Mouse (Mus musculus) heart, embryonic 16.5 days (tissue): ENCODE data around the gene Nudt16l1. TPM values are rescaled to one million over a fixed set of nuclear protein-coding genes. Genes with fewer than 3 reads are reported as not detected.

ENCODE experiments used
- ATAC-seq: fragments of 200-750 bp; cut with Nextera tagmentation; replicated peaks from 2 replicates; pipeline ENCODE4 v1.8.0; 2017; ENCODE audit warnings: moderate number of reproducible peaks; ENCODE audit not compliant: insufficient read depth, low FRiP score; ENCODE audit errors: extremely low read depth
- H3K27ac ChIP-seq: fragments of 300-500 bp; sonication (generic); 2 replicates; pipeline ENCODE4 v1.5.1; 2014; ENCODE audit warnings: mild to moderate bottlenecking, low read length, control low read depth, moderate library complexity
- H3K27me3 ChIP-seq: fragments of 300-500 bp; sonication (generic); 2 replicates; pipeline ENCODE4 v1.6.1; 2014; ENCODE audit warnings: low read length, mixed read lengths; ENCODE audit not compliant: control insufficient read depth, insufficient read depth
- H3K36me3 ChIP-seq: fragments of 300-500 bp; sonication (generic); 2 replicates; pipeline ENCODE4 v1.6.1; 2014; ENCODE audit not compliant: control insufficient read depth, insufficient read depth
- H3K4me1 ChIP-seq: fragments of 300-500 bp; sonication (generic); 2 replicates; pipeline ENCODE4 v1.6.1; 2014; ENCODE audit warnings: low read length, mixed read lengths; ENCODE audit not compliant: control insufficient read depth, insufficient read depth
- H3K4me2 ChIP-seq: fragments of 300-500 bp; sonication (generic); 2 replicates; pipeline ENCODE4 v1.6.1; 2014; ENCODE audit warnings: low read depth, mild to moderate bottlenecking, control low read depth, low read length
- H3K4me3 ChIP-seq: fragments of 300-500 bp; sonication (generic); 2 replicates; pipeline ENCODE4 v1.5.1; 2014; ENCODE audit warnings: mild to moderate bottlenecking, control low read depth, low read length
- H3K9ac ChIP-seq: fragments of 300-500 bp; sonication (generic); 2 replicates; pipeline ENCODE4 v1.6.1; 2014; ENCODE audit warnings: low read length, control low read depth
- H3K9me3 ChIP-seq: fragments of 300-500 bp; sonication (generic); replicated peaks from 2 replicates; pipeline ENCODE4 v1.6.1; 2016; ENCODE audit warnings: low read length; ENCODE audit not compliant: control insufficient read depth
- WGBS: fragments of 180-500 bp; shearing (Covaris S2); extraction: QIAGEN DNeasy Blood & Tissue Kit; methylation state at CpG from one replicate; pipeline ENCODE4 v1.1.7; 2014; 5-methylcytosine and 5-hydroxymethylcytosine counted together
- polyA plus RNA-seq: library from polyadenylated mRNA; unstranded; fragments of >200 nt; fragmentation: Nextera tagmentation; extraction: Ambion mirVana; gene quantifications from 2 replicates; pipeline ENCODE4 v1.2.1, GENCODE M21; 2015

Gene Nudt16l1
- polyA plus RNA-seq = 119 and 125 TPM in 2 replicates

DNA sequence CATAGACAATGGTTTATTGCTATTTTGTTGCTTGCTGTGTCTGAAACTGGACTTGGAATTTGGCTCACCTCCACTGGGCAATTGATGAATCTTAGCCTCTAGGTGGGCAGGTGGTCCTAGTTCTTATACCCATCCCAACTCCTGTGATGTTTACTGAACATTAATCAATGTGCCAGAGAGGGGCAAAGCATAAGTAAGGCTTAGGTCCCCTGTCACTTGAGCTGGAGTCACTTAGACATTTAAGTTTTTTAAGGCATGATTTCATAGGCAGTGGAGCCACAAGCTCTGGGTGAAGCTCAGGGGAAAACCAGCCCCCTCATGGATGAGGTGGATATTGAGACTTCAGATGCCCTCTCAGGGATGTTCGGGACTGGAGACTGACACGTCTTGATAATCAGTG, at the start of gene Nudt16l1:
Nudt16l1 (plus strand) TSS at position 301 of the 400 bp plus-strand sequence.
- 3% methylated on average over 2 of the region's 2 CpGs for WGBS
- H3K36me3 ChIP-seq = peaks cover 44% of the 10 kb centered on the region

DNA sequence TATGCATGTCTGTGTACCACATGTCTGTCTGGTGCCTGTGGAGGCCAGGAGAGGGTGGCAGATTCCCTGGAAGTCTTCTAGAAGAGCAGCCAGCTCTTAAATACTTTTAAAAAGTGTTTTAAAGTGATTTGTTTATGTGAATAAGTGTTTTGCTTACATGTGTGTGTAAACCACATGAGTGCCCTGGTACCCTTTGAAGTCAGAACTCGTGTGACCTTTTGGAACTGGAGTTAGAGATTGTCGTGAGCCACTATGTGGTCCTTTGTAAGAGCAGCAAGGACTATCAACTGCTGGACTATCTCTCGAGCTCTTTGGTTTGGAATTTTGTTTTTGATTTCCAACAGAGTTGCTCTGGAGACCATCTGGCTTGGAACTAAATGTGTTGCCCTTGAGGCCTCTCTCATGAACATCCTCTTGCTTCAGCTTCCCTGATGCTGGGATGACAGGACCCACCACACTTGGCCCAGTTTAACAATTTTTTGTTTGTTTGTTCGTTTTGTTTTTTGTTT, 48.3 kb upstream of the Nudt16l1 start:
- no peak overlapping the region for H3K9ac ChIP-seq
- H3K4me3 ChIP-seq = no peak overlapping the region
- no peaks in the 10 kb centered on the region for H3K9me3 ChIP-seq
- no peaks in the 10 kb centered on the region for H3K36me3 ChIP-seq
- peak overlapping the region; percentile 78 for H3K27ac ChIP-seq
- peaks cover 49% of the 10 kb centered on the region for H3K4me1 ChIP-seq
- H3K4me2 ChIP-seq = peak overlapping the region; percentile 26
- 22% methylated on average over 4 of the region's 4 CpGs for WGBS
- ATAC-seq = no peak
- no peaks in the 10 kb centered on the region for H3K27me3 ChIP-seq

More for the DNA sequence above, at the start of gene Nudt16l1:
- H3K27me3 ChIP-seq = no peaks in the 10 kb centered on the region
- no peak for ATAC-seq
- peak within 1 kb of the TSS; percentile 83 for H3K27ac ChIP-seq
- peak within 1 kb of the TSS; percentile 83 for H3K4me3 ChIP-seq
- H3K9ac ChIP-seq = peak within 1 kb of the TSS; percentile 93
- peaks cover 13% of the 10 kb centered on the region for H3K4me1 ChIP-seq
- H3K4me2 ChIP-seq = peak within 1 kb of the TSS; percentile 90
- no peaks in the 10 kb centered on the region for H3K9me3 ChIP-seq

DNA sequence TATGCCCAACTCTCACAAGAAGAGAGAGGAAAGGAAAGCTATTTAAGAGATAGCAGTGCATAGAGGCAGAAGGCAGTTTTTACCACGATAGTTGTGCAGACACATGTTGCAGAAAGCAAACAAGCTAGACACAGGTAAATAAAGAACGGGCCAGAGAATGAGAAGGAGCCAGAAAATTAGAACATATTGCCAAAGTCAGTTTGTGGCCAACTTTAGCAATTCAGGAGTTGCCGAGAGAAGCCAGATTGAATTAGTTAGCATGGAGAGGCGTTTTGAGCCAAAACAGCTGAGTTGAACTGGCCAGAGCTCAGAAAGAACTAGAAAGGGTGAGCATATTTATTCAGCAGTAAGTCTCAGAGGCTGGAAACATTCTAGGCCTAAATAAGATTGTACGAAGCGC, 46.4 kb upstream of the Nudt16l1 start:
- Histone ChIP-seq H3K9ac (no peak overlapping the region), H3K36me3 (no peaks in the 10 kb centered on the region), H3K4me1 (peaks cover 63% of the 10 kb centered on the region), H3K27ac (no peak overlapping the region), H3K9me3 (no peaks in the 10 kb centered on the region), H3K27me3 (no peaks in the 10 kb centered on the region), H3K4me2 (no peak overlapping the region), H3K4me3 (no peak overlapping the region)
- no peak for ATAC-seq
- 77% methylated on average over 6 of the region's 6 CpGs for WGBS

DNA sequence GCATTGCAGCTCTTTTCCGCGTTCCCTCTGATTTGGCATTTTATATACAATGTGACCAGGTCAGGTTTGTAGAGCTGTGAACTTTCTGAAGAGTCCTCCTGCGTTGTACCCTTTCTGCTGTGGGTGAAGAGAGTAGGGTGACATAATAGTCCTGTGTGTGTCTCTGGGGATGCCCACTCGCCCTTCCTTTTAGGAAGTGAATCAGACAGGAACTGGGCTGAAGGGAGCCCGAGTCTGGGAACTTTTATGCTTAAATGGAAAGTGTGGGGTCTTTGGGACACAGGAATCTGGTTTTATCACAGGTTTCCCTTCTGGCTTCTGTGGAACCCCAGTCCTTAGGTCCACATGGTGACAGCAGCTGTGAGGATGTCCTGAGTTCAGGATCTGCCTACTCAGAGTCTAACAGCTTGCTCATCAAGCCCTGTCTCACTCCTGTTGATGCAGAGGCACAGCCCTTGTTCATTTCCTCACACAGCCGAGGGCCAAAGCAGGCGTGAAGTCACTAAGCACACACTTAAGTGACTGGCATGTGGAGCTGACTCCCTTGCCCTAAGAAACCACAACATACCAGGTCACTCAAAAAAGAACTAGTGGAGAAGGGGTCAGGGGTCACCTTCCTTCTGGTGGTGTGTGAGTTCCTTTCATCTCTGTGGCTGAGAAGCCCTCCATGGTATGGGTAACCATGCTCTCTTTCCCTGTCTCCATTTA, 44.2 kb upstream of the Nudt16l1 start:
- Histone ChIP-seq H3K27ac (peak overlapping the region; percentile 48), H3K4me1 (peaks cover 52% of the 10 kb centered on the region), H3K27me3 (no peaks in the 10 kb centered on the region), H3K9ac (no peak overlapping the region), H3K4me2 (no peak overlapping the region), H3K4me3 (no peak overlapping the region), H3K9me3 (no peaks in the 10 kb centered on the region), H3K36me3 (no peaks in the 10 kb centered on the region)
- 64% methylated on average over 7 of the region's 7 CpGs for WGBS
- ATAC-seq = no peak

DNA sequence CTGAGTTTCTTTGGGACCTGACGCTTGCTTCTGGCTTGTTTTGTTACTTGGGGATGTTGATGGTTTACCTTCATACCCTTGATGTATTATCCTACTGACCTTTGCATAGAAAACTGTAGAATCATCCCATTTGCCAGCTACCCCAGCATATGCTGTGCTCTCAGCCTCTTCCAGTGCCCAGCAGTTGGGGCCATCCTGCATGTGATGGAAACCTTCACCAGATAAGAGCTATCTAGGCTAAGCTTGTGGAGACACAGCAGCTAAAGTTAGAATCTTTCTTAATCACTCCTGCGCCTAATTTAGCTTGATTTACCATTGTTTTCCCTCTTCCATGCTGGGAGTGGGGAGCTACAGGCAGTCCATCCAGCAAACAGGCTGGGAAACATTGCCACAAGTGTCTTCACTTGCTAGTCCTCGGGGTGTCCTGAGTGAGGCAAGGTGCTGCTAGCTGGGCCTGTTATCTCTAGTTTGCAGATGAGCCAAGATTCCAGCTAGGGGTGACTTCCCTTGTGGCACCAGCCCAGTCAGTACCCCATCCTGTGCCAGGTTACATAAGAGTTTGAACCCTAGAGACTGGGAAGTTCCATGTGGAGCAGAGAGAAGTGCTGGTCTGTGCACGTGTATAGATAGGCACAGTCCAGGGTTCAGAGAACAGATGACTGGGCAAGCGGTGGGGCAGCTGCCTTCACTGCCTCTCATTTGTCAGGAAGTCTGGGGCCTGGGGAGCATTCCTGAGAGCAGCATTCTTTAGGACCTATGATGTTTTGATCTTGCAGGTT, 42.1 kb upstream of the Nudt16l1 start:
- Histone ChIP-seq H3K36me3 (no peaks in the 10 kb centered on the region), H3K4me3 (no peak overlapping the region), H3K9ac (no peak overlapping the region; the same call in 1 of the 2 replicates), H3K27ac (peak overlapping the region; percentile 81), H3K27me3 (no peaks in the 10 kb centered on the region), H3K9me3 (no peaks in the 10 kb centered on the region), H3K4me1 (peaks cover 39% of the 10 kb centered on the region), H3K4me2 (peak overlapping the region; percentile 3; the same call in 1 of the 2 replicates)
- peak; percentile 74 for ATAC-seq
- WGBS = 37% methylated on average over 5 of the region's 5 CpGs

DNA sequence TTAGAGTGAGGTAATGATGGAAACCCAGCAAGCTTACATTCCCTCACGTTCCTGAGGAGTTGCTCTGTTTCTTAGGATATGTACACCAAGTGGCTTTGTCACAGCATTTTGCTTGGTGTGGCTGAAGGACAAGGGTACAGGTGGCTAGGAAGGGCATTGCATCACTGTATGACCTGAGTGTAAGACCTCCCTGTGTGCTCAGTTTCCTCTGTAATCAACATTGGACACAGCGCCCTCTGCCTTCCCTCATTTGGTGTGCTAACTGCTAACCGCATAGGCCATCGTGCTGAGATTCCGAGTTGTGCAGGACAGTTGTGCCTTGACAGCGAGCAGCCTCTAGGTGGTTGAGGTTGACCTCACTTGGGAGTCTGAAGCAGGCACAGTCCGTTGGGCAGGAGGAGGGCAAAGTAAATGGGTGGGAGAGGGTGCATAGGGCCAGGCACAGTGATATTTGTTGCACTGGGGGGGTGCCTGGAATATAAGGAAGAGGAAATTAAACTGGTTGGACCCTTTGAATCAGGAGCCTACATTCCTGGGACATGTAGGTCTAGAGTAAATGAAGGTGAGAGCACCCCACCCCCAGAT, 41.3 kb upstream of the Nudt16l1 start:
- H3K9me3 ChIP-seq = no peaks in the 10 kb centered on the region
- H3K27me3 ChIP-seq = no peaks in the 10 kb centered on the region
- no peak for ATAC-seq
- H3K27ac ChIP-seq = peak overlapping the region; percentile 81
- no peak overlapping the region for H3K9ac ChIP-seq
- H3K4me3 ChIP-seq = no peak overlapping the region
- no peak overlapping the region for H3K4me2 ChIP-seq
- 56% methylated on average over 7 of the region's 7 CpGs for WGBS
- H3K4me1 ChIP-seq = peaks cover 39% of the 10 kb centered on the region
- H3K36me3 ChIP-seq = no peaks in the 10 kb centered on the region

DNA sequence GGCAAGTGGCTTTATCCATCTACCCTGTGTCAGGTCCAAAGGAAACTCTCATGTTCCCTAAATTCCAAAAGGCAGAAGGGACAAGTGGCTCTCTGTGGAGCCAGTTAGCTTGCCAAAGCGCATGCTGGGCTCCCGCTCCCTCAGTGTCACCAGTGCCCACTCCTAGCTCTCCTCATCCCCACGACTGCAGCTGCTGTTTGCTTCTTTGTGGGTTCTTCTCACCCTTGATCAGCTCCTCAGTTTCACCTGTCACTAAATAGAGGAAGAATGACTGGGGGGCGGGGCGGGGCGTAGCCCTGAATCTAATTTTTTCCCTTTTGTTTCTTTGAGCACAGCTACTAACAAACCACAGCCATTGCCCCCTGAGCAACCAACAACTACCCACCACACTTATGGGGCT, 39.7 kb upstream of the Nudt16l1 start:
- no peak for ATAC-seq
- Histone ChIP-seq H3K36me3 (no peaks in the 10 kb centered on the region), H3K4me2 (no peak overlapping the region), H3K4me1 (peaks cover 42% of the 10 kb centered on the region), H3K27me3 (no peaks in the 10 kb centered on the region), H3K9ac (no peak overlapping the region), H3K4me3 (no peak overlapping the region), H3K9me3 (no peaks in the 10 kb centered on the region), H3K27ac (no peak overlapping the region)
- 80% methylated on average over 6 of the region's 6 CpGs for WGBS

DNA sequence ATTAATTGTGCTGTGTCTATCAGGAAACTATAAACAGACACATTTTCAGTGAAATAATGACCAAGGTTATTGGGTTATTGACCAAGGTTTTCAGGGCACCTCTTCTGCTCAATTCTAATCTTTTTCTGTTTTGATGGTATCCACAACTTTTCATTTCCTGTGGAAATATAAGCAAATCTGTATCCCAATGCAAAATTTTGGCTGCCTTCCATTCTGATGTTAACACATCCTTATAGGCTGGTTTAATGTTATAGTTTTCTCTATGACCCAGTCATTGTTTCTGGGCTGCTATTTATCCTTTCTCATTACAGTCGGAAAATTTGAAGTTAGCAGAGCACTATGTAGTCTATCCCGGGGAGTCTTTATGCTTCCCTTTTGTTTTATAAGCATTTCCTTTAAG, 38.9 kb upstream of the Nudt16l1 start:
- H3K4me2 ChIP-seq = no peak overlapping the region
- H3K36me3 ChIP-seq = no peaks in the 10 kb centered on the region
- no peaks in the 10 kb centered on the region for H3K27me3 ChIP-seq
- no peaks in the 10 kb centered on the region for H3K9me3 ChIP-seq
- WGBS = 59% methylated on average over 2 of the region's 2 CpGs
- peaks cover 35% of the 10 kb centered on the region for H3K4me1 ChIP-seq
- H3K9ac ChIP-seq = no peak overlapping the region
- H3K27ac ChIP-seq = no peak overlapping the region
- ATAC-seq = no peak
- no peak overlapping the region for H3K4me3 ChIP-seq

DNA sequence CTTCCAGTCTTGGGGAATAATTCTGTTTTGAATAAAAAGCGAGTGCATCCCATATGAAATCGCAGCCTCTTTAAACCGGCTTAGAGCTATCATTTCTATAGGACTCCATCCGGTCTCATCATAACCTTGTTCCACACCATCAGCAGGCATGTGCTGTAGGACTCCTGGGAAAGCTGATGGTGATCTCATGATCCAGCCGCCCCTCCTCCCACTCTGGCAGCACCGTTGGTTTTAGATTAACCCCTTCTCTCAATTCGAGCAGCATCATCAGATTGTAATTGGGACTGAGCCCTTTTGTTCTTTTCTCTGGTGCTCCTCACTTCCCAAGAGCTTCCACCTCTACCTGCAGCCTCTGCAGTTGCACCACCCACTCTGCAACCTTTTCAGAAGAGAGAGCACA, 37.4 kb upstream of the Nudt16l1 start:
- Histone ChIP-seq H3K4me1 (peaks cover 29% of the 10 kb centered on the region), H3K27ac (no peak overlapping the region), H3K9me3 (no peaks in the 10 kb centered on the region), H3K9ac (no peak overlapping the region), H3K4me2 (no peak overlapping the region), H3K27me3 (no peaks in the 10 kb centered on the region), H3K4me3 (no peak overlapping the region), H3K36me3 (no peaks in the 10 kb centered on the region)
- WGBS = 61% methylated on average over 7 of the region's 7 CpGs
- ATAC-seq = no peak
